Mouse (Mus musculus) urinary bladder, postnatal 10 days (tissue): ENCODE data around the gene Pawr.

Experiments used
- DNase-seq: peaks from one replicate; pipeline ENCODE4 v3.0.0; 2022; ENCODE audit warnings: low spot score

Pawr gene

DNA sequence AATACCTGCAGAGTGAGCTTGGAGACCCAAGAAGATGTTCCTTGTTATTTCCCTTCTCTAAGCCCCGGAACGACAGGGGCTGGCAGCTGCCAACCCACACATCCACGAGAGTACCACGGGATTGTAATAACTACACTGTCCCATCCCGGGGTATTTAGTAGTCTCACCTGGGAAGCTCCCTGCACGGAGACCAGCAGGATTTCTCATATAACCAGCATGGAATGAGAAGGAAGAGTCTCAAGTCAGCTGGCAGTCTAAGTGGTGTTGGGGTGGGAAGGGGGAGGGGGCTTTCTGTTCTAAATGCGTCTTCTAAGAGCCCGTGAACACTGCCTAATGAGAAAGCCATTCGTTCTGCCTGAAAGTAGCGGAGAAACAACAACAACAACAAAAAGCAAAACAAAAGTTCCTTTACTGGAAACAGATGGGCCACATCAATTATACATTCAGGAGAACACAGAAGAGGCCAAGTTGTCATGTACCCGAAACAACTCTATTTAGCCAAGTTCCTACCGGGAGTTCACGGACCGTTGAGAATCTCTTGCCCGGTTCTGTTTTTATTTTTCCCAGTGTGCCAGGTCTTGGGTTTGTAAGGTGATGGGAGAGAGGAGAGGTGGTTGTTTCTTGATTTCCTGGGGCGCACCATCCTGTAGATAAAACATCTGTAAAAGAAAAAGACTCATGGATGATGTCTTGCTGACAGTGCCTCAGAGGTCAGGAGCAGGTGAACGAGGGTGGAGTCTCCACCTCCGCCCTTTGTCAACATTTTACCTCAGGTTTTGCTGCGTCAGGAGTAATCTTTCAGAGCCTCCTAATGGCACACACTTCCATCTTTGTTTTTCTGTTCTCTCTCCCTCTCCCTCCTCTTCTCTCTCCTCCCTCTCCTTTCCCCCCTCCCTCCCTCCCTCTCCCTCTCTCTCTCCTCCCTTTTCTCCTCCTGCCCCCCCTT, 112.3 kb downstream of the Pawr start:
- no peak for DNase-seq

DNA sequence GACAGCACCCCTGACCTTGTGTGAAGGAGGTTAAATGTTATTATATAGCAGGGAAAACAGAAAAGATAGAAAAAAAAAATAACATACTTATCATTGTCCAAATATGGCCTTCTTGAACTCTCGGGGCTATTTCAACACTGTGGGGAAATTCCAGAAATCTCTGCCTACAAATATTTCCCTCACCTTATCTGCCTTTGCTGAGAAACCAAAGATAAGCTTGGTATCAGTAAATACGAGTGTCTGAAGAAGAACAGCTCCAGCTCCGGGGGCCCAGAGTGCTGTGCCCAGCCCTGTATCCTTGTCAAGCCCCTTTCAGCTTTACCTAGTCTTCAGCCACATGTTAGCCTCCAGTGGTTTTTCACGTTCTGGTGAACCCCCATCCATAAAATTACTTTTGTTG, 113.2 kb downstream of the Pawr start:
- DNase-seq = no peak

DNA sequence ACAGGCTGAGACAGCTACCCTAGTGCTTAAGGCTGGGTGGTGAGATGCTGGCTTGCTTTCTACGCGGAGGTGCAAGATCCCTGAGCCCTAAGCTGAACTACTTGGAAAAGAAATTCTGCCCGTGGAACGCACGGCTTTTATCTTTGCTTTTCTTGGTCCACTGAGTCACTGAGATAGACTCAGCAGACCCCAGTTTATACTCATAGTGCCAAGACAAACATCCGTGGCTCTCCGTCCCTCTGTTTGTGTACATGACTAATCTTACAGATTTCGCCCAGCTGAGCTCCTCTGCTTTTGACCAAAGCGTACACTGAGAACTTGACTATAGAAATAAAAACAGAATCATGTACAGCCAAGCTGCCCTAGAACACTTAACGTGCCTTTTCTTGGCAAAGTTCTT, 113.7 kb downstream of the Pawr start:
- no peak for DNase-seq

DNA sequence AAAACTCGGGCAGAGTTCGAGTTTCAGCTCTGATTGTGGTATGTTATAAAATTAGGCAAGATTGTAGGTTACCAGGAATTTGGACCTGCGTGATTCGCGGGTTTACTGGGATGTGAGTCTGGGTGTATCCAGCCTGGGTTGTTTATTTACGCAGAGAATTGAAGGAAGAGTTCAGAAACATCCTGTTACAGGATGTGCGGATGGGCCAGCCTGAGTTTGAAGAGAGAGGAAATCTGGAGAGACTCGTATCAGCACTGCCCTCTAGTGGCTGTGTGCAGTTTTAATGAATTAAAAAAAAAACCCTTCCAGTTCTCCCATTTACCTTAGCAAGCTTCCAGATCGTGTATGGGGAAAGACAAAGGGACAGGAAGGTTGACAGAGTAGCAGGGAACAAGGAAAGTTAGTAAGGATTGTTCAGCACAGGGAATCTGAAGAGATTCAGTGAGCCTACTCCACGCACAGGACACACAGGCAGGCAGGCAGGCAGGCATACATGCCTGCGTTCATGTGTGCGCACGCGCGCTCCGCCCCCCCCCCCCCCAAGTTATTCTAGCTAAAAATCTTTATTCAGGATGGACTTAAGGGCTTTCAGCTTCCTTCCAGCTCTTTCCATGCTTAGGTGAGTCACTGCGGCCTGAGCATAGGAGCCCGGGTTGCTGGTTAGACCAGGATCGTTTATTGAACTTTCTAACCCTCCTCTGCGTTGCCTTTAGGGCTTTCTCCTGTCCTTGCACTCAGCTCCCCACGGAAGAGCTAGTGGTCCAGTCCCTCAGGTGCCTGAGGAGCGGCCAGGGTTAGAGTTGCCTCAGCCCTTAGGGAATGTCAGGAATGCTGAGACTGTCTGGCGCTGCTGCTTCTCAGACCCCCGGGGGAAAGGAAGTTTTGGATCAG, 114.4 kb downstream of the Pawr start:
- no peak for DNase-seq

DNA sequence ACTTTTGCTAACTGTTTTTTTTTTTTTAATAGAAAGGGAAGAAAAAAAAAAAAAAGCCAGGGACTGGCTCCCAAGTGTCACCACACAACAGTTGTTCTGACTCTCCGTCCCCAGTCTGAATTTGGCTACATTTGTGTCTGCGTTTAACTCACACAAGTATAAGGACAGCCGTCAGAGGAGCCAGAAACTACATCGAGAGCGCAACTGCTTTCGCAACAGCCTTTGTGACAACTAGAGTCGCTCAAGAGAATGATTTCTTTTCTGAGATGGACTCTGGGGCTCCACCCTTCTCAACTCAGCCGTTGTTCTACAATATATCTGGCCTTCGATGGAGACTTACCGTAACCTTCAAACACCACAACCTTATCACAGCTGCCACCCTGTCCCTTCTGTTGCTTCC, 115.3 kb downstream of the Pawr start:
- DNase-seq = no peak

DNA sequence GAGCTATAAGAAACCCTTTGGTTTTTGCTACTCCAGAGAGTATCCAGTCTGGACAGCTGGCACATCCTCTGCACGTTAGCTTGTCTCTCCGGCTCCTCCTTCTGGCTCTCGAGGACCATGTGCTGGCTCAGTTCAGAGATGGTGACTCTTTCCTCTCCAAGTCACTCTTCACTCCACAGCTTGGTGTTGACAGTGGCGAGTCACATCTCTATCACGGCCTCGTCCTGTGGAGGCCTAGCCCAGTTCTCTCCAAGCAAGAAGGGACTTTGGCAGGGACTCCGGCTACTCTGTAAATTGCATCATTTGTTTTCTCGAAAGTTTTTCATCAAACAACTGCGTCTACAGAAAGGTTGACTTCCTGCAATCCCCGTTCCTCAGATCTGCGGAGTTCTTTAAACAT, 116.5 kb downstream of the Pawr start:
- DNase-seq = no peak

DNA sequence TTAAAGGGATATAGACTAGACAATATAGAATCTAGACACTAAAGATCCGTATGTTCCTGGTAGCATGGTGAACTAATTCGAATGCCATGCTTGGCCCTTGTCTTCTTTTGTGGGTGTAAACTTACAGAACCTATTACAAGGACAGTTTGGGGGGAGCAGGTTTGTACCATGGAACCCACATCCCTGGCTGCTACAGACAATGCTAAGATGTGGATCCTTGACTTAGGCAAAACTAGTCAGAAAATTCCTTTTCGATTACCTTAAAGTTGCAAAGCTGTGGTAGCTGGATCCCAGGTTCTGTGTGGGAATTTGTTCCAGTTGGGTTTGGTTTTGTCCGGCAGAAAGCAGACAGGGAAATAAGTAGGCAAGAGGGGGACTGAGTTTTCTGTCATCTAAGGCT, 118.5 kb downstream of the Pawr start:
- DNase-seq = no peak

DNA sequence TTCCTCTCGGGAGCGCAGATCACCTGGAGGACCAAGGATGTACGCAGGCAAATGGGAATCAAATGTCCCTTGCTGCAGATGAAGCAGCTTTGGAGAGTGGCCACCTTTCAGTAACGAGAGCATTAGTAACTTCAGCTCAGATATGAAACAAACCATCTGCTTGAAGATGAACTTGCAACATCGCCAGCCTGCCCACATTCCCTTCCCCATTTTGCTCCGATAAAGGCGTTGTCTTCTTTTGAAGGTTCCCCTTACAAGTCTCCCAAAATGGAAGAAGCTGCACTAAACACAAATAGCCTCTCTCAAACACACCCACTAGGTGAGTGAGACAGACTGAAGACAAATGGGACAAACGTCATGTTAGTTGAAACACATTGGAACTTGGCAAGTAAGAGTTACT, 119.6 kb downstream of the Pawr start:
- DNase-seq = no peak

DNA sequence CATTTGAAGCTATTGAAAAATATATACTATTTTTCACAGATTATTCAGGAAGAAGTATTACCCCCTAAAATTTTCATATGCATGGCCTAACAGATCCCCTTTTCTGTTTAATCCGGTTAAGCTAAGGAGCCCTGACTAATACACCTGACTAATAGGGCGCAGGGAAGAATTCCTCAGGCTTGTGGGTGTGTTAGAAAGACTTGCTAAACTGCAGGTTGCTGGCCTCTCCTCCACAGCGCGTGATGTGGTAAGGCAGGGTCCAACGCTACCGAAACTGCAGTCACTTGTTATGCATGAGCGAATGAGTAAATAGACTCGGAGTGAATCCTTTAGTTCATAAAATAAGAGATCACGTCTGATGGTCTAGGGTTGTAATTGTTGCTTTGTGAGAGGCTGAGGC, 120.5 kb downstream of the Pawr start:
- DNase-seq = no peak

DNA sequence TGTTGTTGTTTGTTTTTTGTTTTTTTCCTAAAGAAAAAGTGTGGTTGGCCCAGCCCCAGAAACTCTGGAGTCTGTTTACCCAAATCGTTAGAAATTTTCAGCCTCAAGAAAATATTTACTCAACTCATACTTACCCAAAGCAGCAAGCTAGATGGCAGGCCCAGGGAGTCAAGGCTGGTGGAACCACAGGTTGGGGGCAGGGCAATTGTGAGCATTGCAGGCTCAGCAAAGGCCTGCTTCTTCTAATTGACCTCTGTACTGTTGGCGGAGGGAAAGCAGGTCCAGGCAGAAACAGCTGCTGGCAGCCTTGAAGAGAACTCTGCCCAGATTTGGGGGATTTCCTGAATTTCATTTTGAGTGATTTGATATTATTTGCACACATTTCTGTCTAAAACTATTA, 121.6 kb downstream of the Pawr start:
- no peak for DNase-seq

DNA sequence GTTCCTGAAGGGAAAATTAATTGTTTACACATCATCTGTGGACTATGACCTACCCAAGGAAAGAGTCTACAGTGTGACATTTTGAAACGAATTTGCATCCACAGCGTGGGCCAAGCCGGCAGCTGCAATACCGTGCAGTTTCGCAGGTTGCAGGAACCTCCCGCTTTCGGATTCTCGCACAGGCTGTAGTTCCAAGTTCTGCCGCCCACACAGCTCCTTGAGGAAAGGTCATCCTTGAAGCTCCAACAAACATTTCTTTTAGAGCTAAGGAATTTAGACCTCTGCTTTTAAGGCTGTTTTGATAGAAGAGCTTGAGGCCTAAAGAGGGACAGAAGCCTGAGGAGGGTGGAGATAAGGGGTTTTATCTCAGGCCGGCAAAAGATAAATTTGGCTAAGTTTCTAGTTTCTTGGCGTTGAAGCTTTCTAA, 122.8 kb downstream of the Pawr start:
- no peak for DNase-seq

DNA sequence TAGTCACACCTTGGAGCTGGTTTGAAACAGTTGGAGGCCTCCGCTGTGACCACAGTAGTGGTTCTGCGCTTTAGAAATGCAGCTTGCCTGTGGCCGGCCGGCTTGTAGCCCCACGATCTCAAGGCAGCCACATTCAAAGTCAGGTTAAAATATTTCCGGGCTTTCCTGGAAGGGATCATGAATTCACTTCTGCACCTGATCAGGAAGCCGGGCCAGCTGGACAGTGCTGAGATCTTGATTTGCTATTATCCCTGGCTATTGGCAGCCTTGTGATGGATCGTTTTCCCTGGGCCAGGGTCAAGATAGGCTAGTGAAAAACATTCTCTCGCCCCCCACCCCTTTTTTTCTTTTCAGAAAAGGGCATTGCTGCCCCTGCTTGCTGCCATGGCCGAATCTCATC, 123.3 kb downstream of the Pawr start:
- DNase-seq = no peak

DNA sequence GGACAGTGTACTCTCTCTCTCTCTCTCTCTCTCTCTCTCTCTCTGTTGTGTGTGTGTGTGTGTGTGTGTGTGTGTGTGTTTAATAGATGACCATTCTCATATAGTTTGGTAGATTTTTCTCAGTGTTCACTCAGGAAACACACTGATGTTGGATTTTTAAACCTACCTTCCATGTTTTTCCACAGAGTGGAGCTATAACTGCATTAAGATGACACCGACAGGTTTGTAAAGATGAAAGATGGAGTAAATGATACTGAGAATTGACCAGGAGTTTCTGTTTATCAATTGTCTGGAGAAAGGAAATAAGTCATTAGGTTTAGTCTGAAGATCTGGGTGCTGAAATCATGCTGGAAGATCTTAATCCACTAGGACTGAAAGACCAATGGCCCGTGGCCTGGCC, 124.0 kb downstream of the Pawr start:
- no peak for DNase-seq

DNA sequence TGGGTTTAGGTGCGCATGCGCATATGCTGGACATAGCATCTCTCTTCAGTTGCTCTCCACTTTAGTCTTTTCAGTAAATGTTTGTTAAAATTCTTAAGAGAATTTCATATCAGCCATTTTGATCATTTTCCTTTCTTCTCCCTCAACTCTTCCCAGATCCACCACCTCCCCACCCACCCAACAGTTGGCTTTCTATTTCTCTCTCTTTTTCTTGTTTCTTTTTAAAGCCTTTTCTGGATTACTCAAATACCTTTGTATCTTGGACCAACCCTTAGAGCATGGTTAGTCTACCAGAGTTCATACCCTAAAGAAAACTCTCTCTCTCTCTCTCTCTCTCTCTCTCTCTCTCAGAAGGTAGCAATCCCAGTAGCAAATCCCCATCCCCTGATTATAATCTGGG, 125.1 kb downstream of the Pawr start:
- no peak for DNase-seq

DNA sequence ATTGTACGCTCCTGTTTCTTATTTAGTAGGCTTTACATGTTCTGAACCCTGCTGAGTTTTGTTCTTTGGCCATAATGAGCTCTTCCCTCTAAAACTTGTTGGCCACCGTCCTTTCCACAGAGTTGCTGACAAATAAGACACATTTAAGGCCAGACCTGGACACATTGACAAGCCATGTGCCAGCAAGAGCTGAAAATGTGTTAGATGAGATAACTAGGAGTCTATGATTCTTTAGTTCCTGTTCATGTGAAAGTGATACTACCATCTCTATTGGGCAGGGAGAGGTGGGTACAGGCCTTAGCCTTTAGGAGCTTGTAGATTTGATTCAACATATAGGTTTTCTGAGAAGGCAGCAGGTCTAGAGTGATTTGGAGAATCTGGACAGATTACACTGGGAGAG, 129.9 kb downstream of the Pawr start:
- no peak for DNase-seq
